Mouse (Mus musculus) thymus, adult 2 months (tissue): ENCODE measurements around the gene Kcnk3.

Source experiments
- CTCF ChIP-seq: fragments of 200-500 bp; IDR thresholded peaks from 2 replicates; pipeline ENCODE4 v1.5.1; 2012; ENCODE audit warnings: mild to moderate bottlenecking, control low read depth, low read length, moderate library complexity, borderline replicate concordance; ENCODE audit not compliant: control insufficient read depth, poor library complexity, insufficient read depth; ENCODE audit errors: extremely low read depth
- POLR2A ChIP-seq: fragments of 200-500 bp; IDR thresholded peaks from 2 replicates; pipeline ENCODE4 v1.6.1; 2012; ENCODE audit warnings: mild to moderate bottlenecking, low read length, control low read depth, moderate library complexity; ENCODE audit not compliant: control insufficient read depth, poor library complexity, insufficient read depth; ENCODE audit errors: extremely low read depth

DNA sequence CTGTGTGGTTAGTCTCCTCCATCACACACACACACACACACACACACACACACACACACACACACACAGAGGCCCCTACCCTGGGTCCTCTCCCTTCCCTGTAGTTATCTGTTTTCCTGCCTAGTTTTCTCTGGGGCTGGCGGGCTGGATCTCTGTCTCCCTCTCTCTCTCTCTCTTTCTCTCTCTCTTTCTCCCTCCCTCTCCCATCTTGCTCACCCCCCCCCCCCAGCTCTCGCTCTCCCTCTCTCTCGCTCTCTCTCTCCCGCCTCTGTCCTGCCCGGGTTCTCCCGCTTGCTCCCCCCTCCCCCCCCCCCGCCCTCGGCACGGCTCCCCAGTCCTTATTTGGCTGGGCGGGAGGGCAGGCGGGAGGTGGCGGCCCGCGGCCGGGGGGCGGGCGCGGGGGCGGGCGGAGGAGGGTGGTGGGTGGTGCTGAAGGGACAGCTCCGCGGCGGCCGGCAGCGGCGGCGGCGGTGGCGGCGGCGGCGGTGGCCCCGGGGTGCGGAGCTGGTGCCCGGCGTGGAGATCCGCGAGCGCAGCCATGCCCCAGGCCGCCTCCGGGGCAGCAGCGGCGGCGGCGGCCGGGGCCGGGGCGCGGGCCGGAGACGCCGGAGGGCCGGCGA is at the start of gene Kcnk3:
- TF ChIP-seq POLR2A (no peak), CTCF (no peak)
